11 mouse cellular contexts compared by ENCODE assay signal in genomic region chr6:137519529-137520342, GRCm38 (mm10).
DNase-seq lines count a peak whose midpoint lies in the region; ATAC-seq and TF ChIP-seq lines count a peak whose summit lies in the region.
"Had no signal": no experiment of that assay in that cellular context is flagged by ENCODE, and none has a peak within 500 bp of the region (broad histone marks: within the 10 kb centered on the region; RNA-seq: fewer than 3 reads in every experiment).

No protein-coding gene starts in this region.

- no peak overlapping the region for H3K9ac ChIP-seq in hindbrain, embryonic 15.5 days
- H3K9ac ChIP-seq in hindbrain, embryonic 11.5 days (ENCODE audit: low read depth, low read length), result no peak overlapping the region
- H3K9ac ChIP-seq in intestine, postnatal 0 days (ENCODE audit: low read depth, low read length), result no peak overlapping the region
- no peak overlapping the region for H3K9ac ChIP-seq in neural tube, embryonic 14.5 days (replicated peaks; ENCODE audit: low read depth, low read length)

- TF ChIP-seq CTCF in Patski (IDR thresholded peaks at IDR 0.05), result no peak
- no peak for TF ChIP-seq CTCF in intestine, postnatal 0 days (IDR thresholded peaks at IDR 0.05; ENCODE audit: low read depth)

- in situ Hi-C loops in Patski (cut with MboI; ENCODE audit: low pct_unique_long_range_greater_than_20kb), result no loop called here

- POLR2A ChIA-PET in Patski (lab: Charles Lee), result interaction anchor here (1.7 kb wide), 1 partner anchor 65 kb away, joined by 3 read pairs; no protein-coding TSS in a partner anchor

- H3K4me3 ChIP-seq in hindbrain, embryonic 15.5 days, result no peak overlapping the region
- H3K4me3 ChIP-seq in hindbrain, embryonic 11.5 days (ENCODE audit: low read depth, low read length), result no peak overlapping the region
- no peak overlapping the region for H3K4me3 ChIP-seq in intestine, postnatal 0 days (ENCODE audit: low read depth, low read length)
- no peak overlapping the region for H3K4me3 ChIP-seq in neural tube, embryonic 14.5 days (ENCODE audit: low read depth, low read length)
- no peak overlapping the region for H3K4me3 ChIP-seq in limb, embryonic 10.5 days

- H3K9me3 ChIP-seq in hindbrain, embryonic 15.5 days, result no peaks in the 10 kb centered on the region
- no peaks in the 10 kb centered on the region for H3K9me3 ChIP-seq in hindbrain, embryonic 11.5 days (ENCODE audit: control insufficient read depth, low read length)
- H3K9me3 ChIP-seq in intestine, postnatal 0 days (ENCODE audit: control insufficient read depth), result no peaks in the 10 kb centered on the region
- no peaks in the 10 kb centered on the region for H3K9me3 ChIP-seq in neural tube, embryonic 14.5 days (ENCODE audit: control insufficient read depth, low read length)
- no peaks in the 10 kb centered on the region for H3K9me3 ChIP-seq in limb, embryonic 10.5 days (replicated peaks)

- H3K36me3 ChIP-seq in hindbrain, embryonic 15.5 days, result 0 out of 2 replicates have a peak, but pooled peaks cover 4% of the 10 kb centered on the region
- H3K36me3 ChIP-seq in hindbrain, embryonic 11.5 days (ENCODE audit: control insufficient read depth, insufficient read depth, low read length), result no peaks in the 10 kb centered on the region
- H3K36me3 ChIP-seq in intestine, postnatal 0 days (ENCODE audit: control insufficient read depth, insufficient read depth), result peaks cover 85% of the 10 kb centered on the region
- H3K36me3 ChIP-seq in neural tube, embryonic 14.5 days (ENCODE audit: control insufficient read depth, insufficient read depth, low read length), result no peaks in the 10 kb centered on the region
- H3K36me3 ChIP-seq in limb, embryonic 10.5 days, result no peaks in the 10 kb centered on the region

- H3K4me2 ChIP-seq in hindbrain, embryonic 15.5 days, result no peak overlapping the region
- no peak overlapping the region for H3K4me2 ChIP-seq in hindbrain, embryonic 11.5 days (replicated peaks; ENCODE audit: low read depth, low read length)
- no peak overlapping the region for H3K4me2 ChIP-seq in intestine, postnatal 0 days (replicated peaks; ENCODE audit: low read depth)
- no peak overlapping the region for H3K4me2 ChIP-seq in neural tube, embryonic 14.5 days (ENCODE audit: low read depth, low read length)

- CTCF ChIA-PET in Patski (lab: Charles Lee), result interaction anchor here (1.5 kb wide), 1 partner anchor 17 kb away, joined by 4 read pairs; no protein-coding TSS in a partner anchor

- H3K27ac ChIP-seq in hindbrain, embryonic 15.5 days (replicated peaks), result no peak overlapping the region; the same call in 1 of the 2 replicates
- H3K27ac ChIP-seq in hindbrain, embryonic 11.5 days (ENCODE audit: low read depth, low read length), result no peak overlapping the region
- H3K27ac ChIP-seq in intestine, postnatal 0 days (ENCODE audit: low read depth, low read length), result no peak overlapping the region
- peak overlapping the region; percentile 41; the same call in 1 of the 2 replicates for H3K27ac ChIP-seq in neural tube, embryonic 14.5 days (ENCODE audit: low read depth, low read length)
- no peak overlapping the region for H3K27ac ChIP-seq in limb, embryonic 10.5 days

- H3K4me1 ChIP-seq in hindbrain, embryonic 15.5 days (replicated peaks), result peaks cover 9% of the 10 kb centered on the region
- H3K4me1 ChIP-seq in hindbrain, embryonic 11.5 days (replicated peaks; ENCODE audit: control insufficient read depth, insufficient read depth, low read length), result no peaks in the 10 kb centered on the region
- H3K4me1 ChIP-seq in intestine, postnatal 0 days (replicated peaks; ENCODE audit: control insufficient read depth, insufficient read depth, low read length), result no peaks in the 10 kb centered on the region
- peaks cover 4% of the 10 kb centered on the region; the same call in 1 of the 2 replicates for H3K4me1 ChIP-seq in neural tube, embryonic 14.5 days (ENCODE audit: control insufficient read depth, insufficient read depth, low read length)
- H3K4me1 ChIP-seq in limb, embryonic 10.5 days, result no peaks in the 10 kb centered on the region

- peak; percentile 51; the same call in 1 of the 2 replicates for ATAC-seq in hindbrain, embryonic 15.5 days (ENCODE audit: low FRiP score, low read depth)
- ATAC-seq in hindbrain, embryonic 11.5 days (ENCODE audit: low FRiP score), result no peak
- peak; percentile 96 for ATAC-seq in Patski
- peak; percentile 43 for ATAC-seq in intestine, postnatal 0 days
- ATAC-seq in neural tube, embryonic 14.5 days (ENCODE audit: low read depth), result peak; percentile 91
- ATAC-seq: forebrain, embryonic 16.5 days had no signal

- WGBS in hindbrain, embryonic 15.5 days, result 43% methylated on average over 11 of the region's 11 CpGs
- 75% methylated on average over 11 of the region's 11 CpGs for WGBS in hindbrain, embryonic 11.5 days
- WGBS in intestine, postnatal 0 days, result 69% methylated on average over 11 of the region's 11 CpGs
- WGBS in neural tube, embryonic 14.5 days, result 27% methylated on average over 11 of the region's 11 CpGs
- WGBS in limb, embryonic 10.5 days, result 82% methylated on average over 11 of the region's 11 CpGs

- no peaks in the 10 kb centered on the region for H3K27me3 ChIP-seq in hindbrain, embryonic 15.5 days
- no peaks in the 10 kb centered on the region for H3K27me3 ChIP-seq in hindbrain, embryonic 11.5 days (ENCODE audit: control insufficient read depth, insufficient read depth, low read length)
- H3K27me3 ChIP-seq in Patski, result no peaks in the 10 kb centered on the region
- H3K27me3 ChIP-seq in intestine, postnatal 0 days (replicated peaks; ENCODE audit: control insufficient read depth, insufficient read depth, low read length), result no peaks in the 10 kb centered on the region
- no peaks in the 10 kb centered on the region for H3K27me3 ChIP-seq in neural tube, embryonic 14.5 days (ENCODE audit: control insufficient read depth, insufficient read depth, low read length)
- H3K27me3 ChIP-seq in limb, embryonic 10.5 days (ENCODE audit: low read depth, poor library complexity, severe bottlenecking), result no peaks in the 10 kb centered on the region

- no peak for DNase-seq in hindbrain, embryonic 11.5 days (ENCODE audit: low spot score)
- DNase-seq in Patski (ENCODE audit: low read depth, low spot score), result peak; percentile 80
- no peak for DNase-seq in retina, postnatal 1 day
- DNase-seq in heart, postnatal 4 days, result no peak
- no peak for DNase-seq in limb, embryonic 10.5 days (ENCODE audit: low spot score)
- DNase-seq: adrenal gland, adult 8-10 months; lung, adult 2 months had no signal
